Mouse (Mus musculus): ENCODE results near the gene Gm960. TPM values are rescaled to one million over a fixed set of nuclear protein-coding genes. Genes with fewer than 3 reads are reported as not detected.
"Not testable (repeated sequence)": the region's sequence is repeated elsewhere in the genome, so short reads cannot be mapped to it uniquely, and the experiment has no call there.

Gm960 gene
- total RNA-seq, 2 experiments from 2014 or later: 1.4 to 1.7 TPM

- no peak for DNase-seq
These were observed 110.0 kb downstream of the Gm960 start for GRCm38 (mm10) chr19:4588430-4588829.

- no peak for DNase-seq
These were observed 111.0 kb downstream of the Gm960 start for GRCm38 (mm10) chr19:4587426-4587825.

GRCm38 (mm10) chr19:4586783-4587182 is 111.7 kb downstream of the Gm960 start:
- DNase-seq: not testable (repeated sequence)

GRCm38 (mm10) chr19:4583856-4584255 is 114.6 kb downstream of the Gm960 start:
- DNase-seq: no peak

- no peak for DNase-seq
These were observed 119.2 kb downstream of the Gm960 start for GRCm38 (mm10) chr19:4579296-4579695.

GRCm38 (mm10) chr19:4578799-4579198 is 119.7 kb downstream of the Gm960 start:
- DNase-seq: no peak

Small RNA genes within 50 kb of the gene (microRNA-seq; reads per million reads assigned to microRNA genes)
- gene Mir6986: 5.4 to 5.9 reads per million in 2 experiments

Other genes starting within 250 kb of the Gm960 start
- 10 to 100 TPM; 26.1 to 30.0 TPM for gene Syt12, start 221.2 kb downstream of the Gm960 start, total RNA-seq (2021)
- not detected for gene 2010003K11Rik, start 200.1 kb downstream of the Gm960 start, total RNA-seq (2021)
- 10 to 100 TPM; 56.1 to 61.9 TPM for gene Pcx, start 188.2 kb downstream of the Gm960 start, total RNA-seq (2021)
- gene Lrfn4, start 83.0 kb downstream of the Gm960 start, total RNA-seq (2021): 10 to 100 TPM; 35.0 to 35.3 TPM
- gene Rce1, start 73.0 kb downstream of the Gm960 start, total RNA-seq (2021): 10 to 100 TPM; 23.9 to 26.0 TPM
- gene Sptbn2, start 12.5 kb upstream of the Gm960 start, total RNA-seq (2021): 100 to 1,000 TPM; 575 to 585 TPM
- gene Rbm4b, start 57.8 kb upstream of the Gm960 start, total RNA-seq (2021): 10 to 100 TPM; 17.4 to 20.2 TPM
- gene Rbm4, start 95.2 kb upstream of the Gm960 start, total RNA-seq (2021): 10 to 100 TPM; 88.2 to 89.6 TPM
- gene Gm21992, start 112.9 kb upstream of the Gm960 start, total RNA-seq (2021): 10 to 100 TPM; 17.3 to 19.8 TPM
- gene Rbm14, start 113.0 kb upstream of the Gm960 start, total RNA-seq (2021): 10 to 100 TPM; 56.3 to 62.7 TPM
- 10 to 100 TPM; 36.6 to 37.1 TPM for gene Ccs, start 140.7 kb upstream of the Gm960 start, total RNA-seq (2021)
- 1 to 10 TPM; 1.6 to 2.0 TPM for gene Ccdc87, start 140.7 kb upstream of the Gm960 start, total RNA-seq (2021)
- 100 to 1,000 TPM; 102 to 112 TPM for gene Ctsf, start 156.5 kb upstream of the Gm960 start, total RNA-seq (2021)
- 1 to 10 TPM in 1 of 2 experiments, under 1 TPM in 1; 0.87 to 1.4 TPM for gene Actn3, start 179.2 kb upstream of the Gm960 start, total RNA-seq (2021)
- 10 to 100 TPM; 26.4 to 27.1 TPM for gene Zdhhc24, start 180.0 kb upstream of the Gm960 start, total RNA-seq (2021)
- 10 to 100 TPM; 38.3 to 41.7 TPM for gene Bbs1, start 208.0 kb upstream of the Gm960 start, total RNA-seq (2021)
- 10 to 100 TPM; 39.0 to 41.6 TPM for gene Dpp3, start 229.6 kb upstream of the Gm960 start, total RNA-seq (2021)
- gene Peli3, start 244.5 kb upstream of the Gm960 start, total RNA-seq (2021): 10 to 100 TPM; 19.5 to 24.4 TPM

Measured in layer of hippocampus, postnatal 36 days (tissue).